Mouse (Mus musculus) testis, postnatal 10 days (tissue): ENCODE data around the gene Eya2.
A peak's percentile ranks its signal among the peaks of the same experiment; 100 is the strongest.

ENCODE experiments used
- DNase-seq: peaks from one replicate; pipeline ENCODE4 v3.0.0; 2021; ENCODE audit warnings: low spot score

The Eya2 gene

DNA sequence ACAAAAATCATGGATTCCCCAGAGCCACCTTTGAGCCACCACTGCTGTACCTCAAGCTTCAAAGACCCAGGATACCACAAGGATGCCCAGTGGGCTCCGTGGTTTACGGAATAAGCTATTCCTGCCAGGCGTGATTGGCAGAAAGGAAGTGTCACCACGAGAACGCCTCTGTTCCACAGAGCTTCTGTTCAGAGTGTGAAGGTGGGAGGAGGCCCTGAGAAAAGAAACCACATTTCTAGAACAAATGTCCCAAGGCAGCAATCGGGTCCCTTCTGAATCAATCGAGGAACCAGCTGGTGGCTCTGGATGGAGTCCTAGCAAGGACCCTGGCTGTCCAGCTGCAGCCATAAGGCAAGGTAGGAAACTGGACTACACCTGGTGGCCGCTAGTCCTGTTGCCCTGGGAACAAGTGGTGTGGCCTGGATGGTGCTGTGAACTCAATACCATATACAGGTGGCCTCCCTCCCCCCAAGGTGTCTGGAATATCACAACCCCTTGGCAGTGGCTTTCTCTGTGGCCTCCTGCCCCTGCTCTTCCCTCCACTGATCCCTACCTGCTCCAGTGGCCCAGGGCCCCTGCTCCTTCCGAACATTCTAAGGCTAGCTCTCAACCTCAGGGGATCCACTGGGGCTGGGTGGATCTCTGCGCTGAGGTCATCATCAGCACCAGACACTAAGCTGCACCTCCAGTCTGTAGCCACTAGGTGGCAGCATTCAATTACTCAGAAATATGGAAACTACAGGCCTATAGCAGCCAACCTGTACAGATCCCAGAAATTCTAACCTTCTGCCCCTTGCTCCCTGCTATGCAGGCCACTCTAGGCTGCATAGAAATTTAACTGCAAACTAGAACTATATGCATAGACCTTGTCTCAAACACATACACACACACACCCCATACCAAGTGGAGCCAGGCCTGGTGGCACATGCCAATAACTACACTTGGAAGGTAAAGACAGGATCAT is 224.4 kb downstream of the Eya2 start:
- peak; percentile 64 for DNase-seq

DNA sequence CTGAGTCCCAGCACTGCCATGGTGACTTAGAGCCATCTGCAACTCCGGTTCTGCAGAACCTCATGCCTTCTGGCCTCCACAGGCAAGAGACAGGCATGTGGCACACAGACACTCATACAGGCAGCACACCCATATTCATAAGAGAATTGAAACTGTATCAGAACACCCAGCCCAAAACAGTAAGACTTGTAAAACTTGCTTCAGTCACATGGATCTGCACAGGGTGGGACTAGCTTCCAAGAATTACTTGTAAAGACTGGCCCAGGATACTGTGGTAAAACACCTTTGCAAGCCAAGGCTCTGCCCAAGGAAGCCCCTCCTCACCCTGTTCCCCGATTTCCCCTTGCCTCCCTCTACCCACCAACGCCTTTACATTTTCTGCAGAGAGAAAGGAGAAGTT is 225.2 kb downstream of the Eya2 start:
- DNase-seq, result no peak

DNA sequence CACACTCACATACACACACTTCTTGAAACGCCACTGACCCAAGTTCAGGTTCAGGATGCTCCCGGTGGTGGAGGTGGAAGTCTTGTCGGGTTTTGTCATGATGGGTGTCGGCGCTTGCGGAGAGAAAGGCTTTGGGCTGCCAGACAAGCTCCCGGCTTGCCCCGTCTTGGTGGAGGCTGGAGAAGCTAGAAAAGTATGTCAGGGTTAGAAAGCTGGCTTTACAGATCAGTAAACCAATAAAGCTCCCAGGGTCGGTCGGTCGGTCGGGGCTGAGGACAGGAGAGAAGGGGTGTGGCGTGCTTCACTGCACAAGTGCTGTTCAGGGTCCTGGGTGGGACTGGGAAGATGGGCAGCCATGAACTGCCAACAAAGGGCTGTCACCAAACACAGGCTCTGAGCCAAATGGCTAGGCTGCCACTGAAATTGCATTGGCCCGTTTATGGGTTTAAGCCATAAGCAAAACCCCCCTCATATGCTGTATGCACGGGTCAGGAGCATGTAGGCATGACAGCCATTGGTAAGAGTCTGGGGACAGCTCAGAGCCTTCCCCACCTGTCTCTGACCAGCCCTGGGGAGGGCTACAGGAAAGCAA is 225.8 kb downstream of the Eya2 start:
- no peak for DNase-seq
